ENCODE assay signal across 11 mouse cellular contexts in genomic region chr4:148830350-148830749, GRCm38 (mm10). TPM values are rescaled to one million over a fixed set of nuclear protein-coding genes. Genes with fewer than 3 reads are reported as not detected.
DNase-seq lines count a peak whose midpoint lies in the region; ATAC-seq and TF ChIP-seq lines count a peak whose summit lies in the region.
"Had no signal": no experiment of that assay in that cellular context is flagged by ENCODE, and none has a peak within 500 bp of the region (broad histone marks: within the 10 kb centered on the region; RNA-seq: fewer than 3 reads in every experiment).

No protein-coding gene starts in this region.

- WGBS in heart, embryonic 10.5 days, result 56% methylated on average over 7 of the region's 7 CpGs
- 54% methylated on average over 7 of the region's 7 CpGs for WGBS in embryonic facial prominence, embryonic 11.5 days
- 58% methylated on average over 7 of the region's 7 CpGs for WGBS in midbrain, embryonic 11.5 days

- peaks cover 13% of the 10 kb centered on the region; the same call in 1 of the 2 replicates for H3K27me3 ChIP-seq in heart, embryonic 10.5 days (ENCODE audit: insufficient read depth, poor library complexity, severe bottlenecking)
- H3K27me3 ChIP-seq in CH12.LX (replicated peaks), result peaks cover 75% of the 10 kb centered on the region
- peaks cover 2% of the 10 kb centered on the region; the same call in 1 of the 2 replicates for H3K27me3 ChIP-seq in embryonic facial prominence, embryonic 11.5 days (ENCODE audit: control insufficient read depth, insufficient read depth, low read length)
- peaks cover 4% of the 10 kb centered on the region; the same call in 1 of the 2 replicates for H3K27me3 ChIP-seq in midbrain, embryonic 11.5 days (ENCODE audit: control insufficient read depth, insufficient read depth, low read length)
- H3K27me3 ChIP-seq: Patski had no signal

- H3K4me3 ChIP-seq in heart, embryonic 10.5 days, result no peak overlapping the region
- no peak overlapping the region for H3K4me3 ChIP-seq in CH12.LX (replicated peaks in 1 of 3; ENCODE audit: low read depth in 2 of 3, low read length in 2 of 3, poor library complexity in 1 of 3)
- no peak overlapping the region for H3K4me3 ChIP-seq in embryonic facial prominence, embryonic 11.5 days (ENCODE audit: low read depth, low read length)
- no peak overlapping the region for H3K4me3 ChIP-seq in midbrain, embryonic 11.5 days (ENCODE audit: low read depth, low read length)
- H3K4me3 ChIP-seq: left cerebral cortex, adult 2 months had no signal

- DNase-seq in heart, adult 9 months (ENCODE audit: low spot score in 2 of 2), result peak; percentile 34 to 63
- no peak for DNase-seq in heart, embryonic 10.5 days (ENCODE audit: low spot score)
- peak; percentile 17 for DNase-seq in CH12.LX (ENCODE audit: extremely low read depth)
- no peak for DNase-seq in embryonic facial prominence, embryonic 11.5 days (ENCODE audit: low spot score)
- no peak for DNase-seq in midbrain, embryonic 11.5 days (ENCODE audit: low spot score, missing footprints)
- no peak for DNase-seq in cerebellum, adult 9-11 months
- no peak for DNase-seq in urinary bladder, adult 2 months (ENCODE audit: low spot score)
- DNase-seq in left cerebral cortex, adult 9 months (ENCODE audit: low spot score in 2 of 2), result no peak
- DNase-seq: gastrocnemius, postnatal 14 days had no signal

- no peak for TF ChIP-seq EP300 in CH12.LX (IDR thresholded peaks at IDR 0.05; ENCODE audit: low read length)

- H3K9me3 ChIP-seq in heart, embryonic 10.5 days, result no peaks in the 10 kb centered on the region
- H3K9me3 ChIP-seq in CH12.LX (replicated peaks; ENCODE audit: low read length), result no peaks in the 10 kb centered on the region
- H3K9me3 ChIP-seq in embryonic facial prominence, embryonic 11.5 days (replicated peaks; ENCODE audit: control insufficient read depth, low read length), result no peaks in the 10 kb centered on the region
- H3K9me3 ChIP-seq in midbrain, embryonic 11.5 days (ENCODE audit: control insufficient read depth, low read length), result no peaks in the 10 kb centered on the region

- in situ Hi-C loops in CH12.LX (cut with MboI; ENCODE audit: low pct_ligation_motif_present, low pct_unique_long_range_greater_than_20kb, low sequenced_read_pairs), result no loop called here

- peaks cover 2% of the 10 kb centered on the region; the same call in 1 of the 2 replicates for H3K36me3 ChIP-seq in heart, embryonic 10.5 days
- no peaks in the 10 kb centered on the region for H3K36me3 ChIP-seq in CH12.LX (replicated peaks in 1 of 2; ENCODE audit: control insufficient read depth in 1 of 2, insufficient read depth in 1 of 2, low read length in 1 of 2)
- H3K36me3 ChIP-seq in embryonic facial prominence, embryonic 11.5 days (replicated peaks; ENCODE audit: control insufficient read depth, insufficient read depth, low read depth, low read length), result no peaks in the 10 kb centered on the region
- no peaks in the 10 kb centered on the region for H3K36me3 ChIP-seq in midbrain, embryonic 11.5 days (ENCODE audit: control insufficient read depth, insufficient read depth, low read length)

- H3K4me2 ChIP-seq in CH12.LX (ENCODE audit: insufficient read depth, low read depth, poor library complexity, severe bottlenecking), result no peak overlapping the region
- no peak overlapping the region for H3K4me2 ChIP-seq in embryonic facial prominence, embryonic 11.5 days (ENCODE audit: low read depth, low read length)
- H3K4me2 ChIP-seq in midbrain, embryonic 11.5 days, result no peak overlapping the region

- no peak for TF ChIP-seq CTCF in CH12.LX (conservative IDR thresholded peaks at IDR 0.05 in 1 of 2, IDR thresholded peaks at IDR 0.05 in 1 of 2; ENCODE audit: low read depth in 2 of 2, low read length in 2 of 2)

- dilution Hi-C loops in CH12.LX (cut with MboI; ENCODE audit: extremely low pct_ligation_motif_present, extremely low pct_unique_long_range_greater_than_20kb, low sequenced_read_pairs), result no loop called here

- H3K79me2 ChIP-seq in CH12.LX (replicated peaks; ENCODE audit: control insufficient read depth, extremely low read depth, insufficient read depth, poor library complexity, severe bottlenecking), result no peaks in the 10 kb centered on the region

- no peak overlapping the region for H3K27ac ChIP-seq in heart, embryonic 10.5 days
- H3K27ac ChIP-seq in CH12.LX (ENCODE audit: insufficient read depth, low read depth), result no peak overlapping the region
- no peak overlapping the region for H3K27ac ChIP-seq in embryonic facial prominence, embryonic 11.5 days (replicated peaks; ENCODE audit: low read depth, low read length)
- H3K27ac ChIP-seq in midbrain, embryonic 11.5 days (ENCODE audit: low read depth, low read length), result no peak overlapping the region
- H3K27ac ChIP-seq: left cerebral cortex, adult 2 months had no signal

- ATAC-seq in embryonic facial prominence, embryonic 11.5 days (replicated peaks; ENCODE audit: insufficient number of reproducible peaks, low FRiP score, low TSS enrichment, low read depth), result 0 out of 2 replicates have a peak, but pooled peaks have one; percentile 11
- peak; percentile 77 for ATAC-seq in midbrain, embryonic 11.5 days (ENCODE audit: low FRiP score)
- ATAC-seq: Patski had no signal

- no peak for TF ChIP-seq RAD21 in CH12.LX (IDR thresholded peaks at IDR 0.05; ENCODE audit: low read depth, low read length)

- no peak overlapping the region for H3K9ac ChIP-seq in CH12.LX (ENCODE audit: insufficient read depth, low read depth)
- no peak overlapping the region for H3K9ac ChIP-seq in embryonic facial prominence, embryonic 11.5 days (replicated peaks; ENCODE audit: low read length)
- no peak overlapping the region for H3K9ac ChIP-seq in midbrain, embryonic 11.5 days (ENCODE audit: low read length)

- H3K4me1 ChIP-seq in heart, embryonic 10.5 days, result peaks cover 63% of the 10 kb centered on the region
- peaks cover 0 to 2% of the 10 kb centered on the region in 2 experiments; a peak in 1 of 4 replicates for H3K4me1 ChIP-seq in CH12.LX (ENCODE audit: control insufficient read depth in 1 of 2, insufficient read depth in 2 of 2)
- no peaks in the 10 kb centered on the region for H3K4me1 ChIP-seq in embryonic facial prominence, embryonic 11.5 days (ENCODE audit: control insufficient read depth, insufficient read depth, low read length)
- H3K4me1 ChIP-seq in midbrain, embryonic 11.5 days (ENCODE audit: control insufficient read depth, insufficient read depth, low read length), result peaks cover 2% of the 10 kb centered on the region

- TF ChIP-seq POLR2A in CH12.LX (IDR thresholded peaks at IDR 0.05; ENCODE audit: low read depth, low read length), result no peak

TF ChIP-seq in CH12.LX, 34 proteins besides CTCF, POLR2A, EP300 and RAD21:
- TF ChIP-seq ZC3H11A (IDR thresholded peaks at IDR 0.05; ENCODE audit: low read depth, low read length) (no peak), IRF4 (IDR thresholded peaks at IDR 0.05; ENCODE audit: low read depth, low read length) (no peak), USF1 (IDR thresholded peaks at IDR 0.05; ENCODE audit: low read depth, low read length) (peak; percentile 77), PAX5 (IDR thresholded peaks at IDR 0.05; ENCODE audit: low read length) (no peak), RCOR1 (conservative IDR thresholded peaks at IDR 0.05; ENCODE audit: low read depth, low read length) (no peak), MAFK (IDR thresholded peaks at IDR 0.05; ENCODE audit: insufficient replicate concordance, low read length) (no peak), MAX (IDR thresholded peaks at IDR 0.05; ENCODE audit: low read length) (no peak), CHD1 (IDR thresholded peaks at IDR 0.05; ENCODE audit: low read depth, low read length) (no peak), POLR2AphosphoS2 (IDR thresholded peaks at IDR 0.05; ENCODE audit: low read depth, low read length) (no peak), USF2 (conservative IDR thresholded peaks at IDR 0.05; ENCODE audit: low read depth, low read length) (peak; percentile 74), MEF2A (IDR thresholded peaks at IDR 0.05; ENCODE audit: borderline replicate concordance, low read depth, low read length) (no peak)
TF ChIP-seq in CH12.LX: peak in this region for 2.

RNA-seq across cellular contexts. Expression of gene Casz1, which starts 26.1 kb away (rescaled TPM):
- polyA plus RNA-seq in heart, embryonic 10.5 days (2016; fragmentation: Nextera tagmentation; extraction: Ambion mirVana), result 15.9 and 26.3 TPM in 2 replicates
- total RNA-seq in CH12.LX (2012; rRNA removed) (0.13 and 0.17 TPM in 2 replicates), CH12.LX (2014; rRNA removed) (0.12 and 0.23 TPM in 2 replicates)
- 0.36 and 0.37 TPM in 2 replicates for polyA plus RNA-seq in CH12.LX (2012; ENCODE audit: insufficient read length, low read depth)
- polyA plus RNA-seq in embryonic facial prominence, embryonic 11.5 days (2014; fragmentation: Nextera tagmentation; extraction: Ambion mirVana), result 1.1 and 2.9 TPM in 2 replicates
- 1.6 TPM in 2 replicates for polyA plus RNA-seq in midbrain, embryonic 11.5 days (2014; fragmentation: Nextera tagmentation; extraction: Ambion mirVana)
- 21.0 and 29.8 TPM in 2 replicates for polyA plus RNA-seq in urinary bladder, adult 2 months (2012; rRNA removed)

Comparison
In these comparisons a context has a peak if more than half of its experiments do, and no peak if none do; other contexts are left out.
1. DNase-seq: peak in heart, adult 9 months (2 of 2) and CH12.LX (single experiment); none in heart, embryonic 10.5 days (single experiment), embryonic facial prominence, embryonic 11.5 days (single experiment), midbrain, embryonic 11.5 days (single experiment), cerebellum, adult 9-11 months (single experiment), urinary bladder, adult 2 months (single experiment) and left cerebral cortex, adult 9 months (0 of 2).